Mouse (Mus musculus): ENCODE data around the gene Slc35e3. TPM values are rescaled to one million over a fixed set of nuclear protein-coding genes. Genes with fewer than 3 reads are reported as not detected.
"Not testable (repeated sequence)": the region's sequence is repeated elsewhere in the genome, so short reads cannot be mapped to it uniquely, and the experiment has no call there.

Gene Slc35e3
- polyA plus RNA-seq, 1 experiment from 2014 or later, result 19.4 TPM

DNA sequence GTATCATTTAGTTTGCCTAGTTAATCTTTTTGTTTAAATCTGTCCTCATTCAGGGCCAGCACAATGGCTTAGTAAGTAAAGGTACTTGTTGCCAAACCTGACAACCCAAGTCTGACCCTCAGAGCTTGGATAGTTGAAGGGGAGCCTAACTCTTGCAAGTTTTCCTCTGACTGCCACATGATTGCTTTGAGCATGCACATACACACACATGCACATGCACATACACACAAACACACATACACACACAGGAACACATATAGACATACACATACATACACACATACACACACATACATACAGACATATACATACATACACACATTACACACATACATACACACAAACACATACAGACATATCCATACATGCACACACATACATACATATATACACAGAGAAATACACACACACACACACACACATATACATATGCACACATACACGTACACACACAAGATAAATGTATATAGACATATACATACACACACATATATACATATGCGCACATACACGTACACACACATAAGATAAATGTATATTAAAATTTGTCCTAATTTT is 21.3 kb downstream of the Slc35e3 start:
- H3K27me3 ChIP-seq (ENCODE audit: control insufficient read depth, insufficient read depth, low read length), result no peaks in the 10 kb centered on the region
- H3K4me3 ChIP-seq (ENCODE audit: low read depth, low read length), result no peak overlapping the region
- ATAC-seq (ENCODE audit: low FRiP score, low TSS enrichment) (no peak), DNase-seq (ENCODE audit: low spot score) (no peak)
- no peaks in the 10 kb centered on the region for H3K4me1 ChIP-seq (replicated peaks; ENCODE audit: control insufficient read depth, insufficient read depth)
- no peak for TF ChIP-seq EP300 (optimal IDR thresholded peaks at IDR 0.05)
- TF ChIP-seq CTCF (IDR thresholded peaks at IDR 0.05; ENCODE audit: low read depth), result no peak
- 84% methylated on average over 3 of the region's 3 CpGs for WGBS
- no peak overlapping the region for H3K27ac ChIP-seq (replicated peaks)
- H3K36me3 ChIP-seq (ENCODE audit: control insufficient read depth, insufficient read depth, low read length), result no peaks in the 10 kb centered on the region
- no peaks in the 10 kb centered on the region for H3K9me3 ChIP-seq (ENCODE audit: control insufficient read depth, low read length)
- H3K4me2 ChIP-seq (replicated peaks; ENCODE audit: low read depth), result no peak overlapping the region
- H3K9ac ChIP-seq (ENCODE audit: low read length), result no peak overlapping the region

DNA sequence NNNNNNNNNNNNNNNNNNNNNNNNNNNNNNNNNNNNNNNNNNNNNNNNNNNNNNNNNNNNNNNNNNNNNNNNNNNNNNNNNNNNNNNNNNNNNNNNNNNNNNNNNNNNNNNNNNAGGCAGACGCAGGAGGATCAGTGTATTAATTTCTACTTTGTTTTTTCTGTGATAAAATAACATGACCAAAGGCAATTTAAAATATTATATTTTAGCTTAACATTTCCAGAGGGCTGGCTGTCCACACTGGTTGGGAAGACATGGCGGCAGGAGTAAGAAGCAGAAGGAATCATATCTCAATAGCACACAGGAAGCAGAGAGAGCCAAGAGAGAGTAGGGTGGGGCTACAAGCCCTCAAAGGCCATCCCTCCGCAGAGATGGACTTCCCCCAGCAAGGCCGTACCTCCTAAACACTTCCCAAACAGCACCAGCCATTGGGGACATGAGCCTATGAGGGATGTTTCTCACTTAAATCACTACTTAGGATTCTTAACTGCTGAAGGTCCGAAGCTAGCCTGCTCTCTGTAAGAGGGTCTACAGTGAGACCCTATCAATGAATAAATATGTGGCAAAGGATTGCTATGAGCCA is 21.9 kb downstream of the Slc35e3 start:
- H3K27me3 ChIP-seq (ENCODE audit: control insufficient read depth, insufficient read depth, low read length), result no peaks in the 10 kb centered on the region
- no peak overlapping the region for H3K4me2 ChIP-seq (replicated peaks; ENCODE audit: low read depth)
- no peak for TF ChIP-seq CTCF (IDR thresholded peaks at IDR 0.05; ENCODE audit: low read depth)
- no peak for TF ChIP-seq EP300 (optimal IDR thresholded peaks at IDR 0.05)
- no peak overlapping the region for H3K4me3 ChIP-seq (ENCODE audit: low read depth, low read length)
- ATAC-seq (ENCODE audit: low FRiP score, low TSS enrichment) (no peak), DNase-seq (ENCODE audit: low spot score) (no peak)
- no peaks in the 10 kb centered on the region for H3K4me1 ChIP-seq (replicated peaks; ENCODE audit: control insufficient read depth, insufficient read depth)
- no peaks in the 10 kb centered on the region for H3K9me3 ChIP-seq (ENCODE audit: control insufficient read depth, low read length)
- 72% methylated on average over 5 of the region's 5 CpGs for WGBS
- no peaks in the 10 kb centered on the region for H3K36me3 ChIP-seq (ENCODE audit: control insufficient read depth, insufficient read depth, low read length)
- no peak overlapping the region for H3K27ac ChIP-seq (replicated peaks)
- no peak overlapping the region for H3K9ac ChIP-seq (ENCODE audit: low read length)

DNA sequence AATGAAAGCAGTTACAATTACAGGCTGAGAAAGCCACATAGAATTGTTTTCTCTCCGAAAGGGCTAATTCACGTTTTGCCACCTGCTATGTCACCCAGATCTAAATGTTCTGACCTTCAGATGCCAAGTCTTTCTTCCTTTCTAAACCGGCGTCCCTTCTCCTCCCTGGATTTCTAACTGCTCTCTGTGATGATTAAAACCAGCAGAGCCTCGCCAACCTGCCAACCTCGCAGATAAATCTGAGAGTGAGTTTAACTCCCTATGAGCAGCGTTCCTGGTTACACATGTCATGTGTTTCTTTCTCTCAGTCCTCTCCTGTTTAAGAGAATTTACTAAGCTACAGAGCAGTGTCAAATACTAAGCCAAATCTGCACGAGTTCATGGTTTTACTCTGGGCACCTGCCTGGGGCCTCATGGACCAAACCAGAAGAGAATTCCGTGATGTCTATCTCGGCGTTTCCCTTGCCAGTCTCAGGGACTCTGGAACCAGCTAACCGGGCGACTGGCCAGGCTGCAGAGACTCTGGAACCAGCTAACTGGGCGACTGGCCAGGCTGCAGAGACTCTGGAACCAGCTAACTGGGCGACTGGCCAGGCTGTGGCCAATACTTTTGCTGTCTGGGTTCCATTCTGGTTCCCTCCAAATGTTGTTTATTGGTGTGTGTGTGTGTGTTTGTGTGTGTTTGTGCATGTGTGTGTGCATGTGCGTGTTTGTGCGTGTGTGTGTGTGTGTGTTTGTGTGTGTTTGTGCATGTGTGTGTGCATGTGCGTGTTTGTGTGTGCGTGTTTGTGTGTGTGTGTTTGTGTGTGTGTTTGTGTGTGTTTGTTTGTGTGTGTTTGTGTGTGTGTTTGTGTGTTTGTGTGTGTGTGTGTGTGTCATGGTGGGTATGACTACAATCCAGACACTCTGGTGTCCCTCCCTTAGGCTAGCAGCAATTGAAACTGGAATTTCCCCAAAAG is 27.7 kb downstream of the Slc35e3 start:
- ATAC-seq (ENCODE audit: low FRiP score, low TSS enrichment), result no peak
- no peak overlapping the region for H3K9ac ChIP-seq (ENCODE audit: low read length)
- H3K4me3 ChIP-seq (ENCODE audit: low read depth, low read length), result no peak overlapping the region
- H3K36me3 ChIP-seq (ENCODE audit: control insufficient read depth, insufficient read depth, low read length), result no peaks in the 10 kb centered on the region
- DNase-seq (ENCODE audit: low spot score), result no peak
- H3K4me1 ChIP-seq (replicated peaks; ENCODE audit: control insufficient read depth, insufficient read depth), result no peaks in the 10 kb centered on the region
- 50% methylated on average over 19 of the region's 19 CpGs for WGBS
- no peaks in the 10 kb centered on the region for H3K27me3 ChIP-seq (ENCODE audit: control insufficient read depth, insufficient read depth, low read length)
- TF ChIP-seq EP300 (optimal IDR thresholded peaks at IDR 0.05) (no peak), CTCF (IDR thresholded peaks at IDR 0.05; ENCODE audit: low read depth) (no peak)
- H3K27ac ChIP-seq (replicated peaks), result 0 out of 2 replicates have a peak overlapping the region, but pooled peaks have one; percentile 8
- no peaks in the 10 kb centered on the region for H3K9me3 ChIP-seq (ENCODE audit: control insufficient read depth, low read length)
- no peak overlapping the region for H3K4me2 ChIP-seq (replicated peaks; ENCODE audit: low read depth)

DNA sequence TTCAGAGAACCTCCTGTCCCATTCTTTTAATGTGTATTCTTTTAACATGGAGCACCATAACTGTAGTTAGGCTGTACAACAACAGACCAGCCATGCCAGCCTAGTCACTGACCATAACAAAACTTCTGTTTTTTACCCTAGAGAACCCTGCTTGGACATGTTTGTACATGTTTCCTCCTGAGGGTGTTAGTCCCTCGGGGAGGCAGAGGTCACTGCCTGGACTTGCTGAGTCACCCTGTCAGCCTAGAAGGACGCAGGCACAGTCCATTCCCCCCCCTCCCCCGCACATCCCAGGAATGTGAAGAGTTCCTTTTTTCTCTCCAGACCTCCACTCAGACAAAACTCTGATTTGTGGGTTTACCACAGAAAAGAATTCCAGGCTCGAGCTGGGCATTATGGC is 28.6 kb downstream of the Slc35e3 start:
- DNase-seq (ENCODE audit: low spot score) (peak; percentile 63), ATAC-seq (ENCODE audit: low FRiP score, low TSS enrichment) (peak; percentile 79; the same call in 1 of the 2 replicates)
- no peaks in the 10 kb centered on the region for H3K27me3 ChIP-seq (ENCODE audit: control insufficient read depth, insufficient read depth, low read length)
- no peak for TF ChIP-seq CTCF (IDR thresholded peaks at IDR 0.05; ENCODE audit: low read depth)
- no peak for TF ChIP-seq EP300 (optimal IDR thresholded peaks at IDR 0.05)
- no peak overlapping the region for H3K4me2 ChIP-seq (replicated peaks; ENCODE audit: low read depth)
- H3K36me3 ChIP-seq (ENCODE audit: control insufficient read depth, insufficient read depth, low read length), result no peaks in the 10 kb centered on the region
- no peaks in the 10 kb centered on the region for H3K9me3 ChIP-seq (ENCODE audit: control insufficient read depth, low read length)
- H3K27ac ChIP-seq (replicated peaks), result no peak overlapping the region
- 5% methylated on average over 4 of the region's 4 CpGs for WGBS
- H3K4me3 ChIP-seq (ENCODE audit: low read depth, low read length), result no peak overlapping the region
- no peak overlapping the region for H3K9ac ChIP-seq (ENCODE audit: low read length)
- no peaks in the 10 kb centered on the region for H3K4me1 ChIP-seq (replicated peaks; ENCODE audit: control insufficient read depth, insufficient read depth)

DNA sequence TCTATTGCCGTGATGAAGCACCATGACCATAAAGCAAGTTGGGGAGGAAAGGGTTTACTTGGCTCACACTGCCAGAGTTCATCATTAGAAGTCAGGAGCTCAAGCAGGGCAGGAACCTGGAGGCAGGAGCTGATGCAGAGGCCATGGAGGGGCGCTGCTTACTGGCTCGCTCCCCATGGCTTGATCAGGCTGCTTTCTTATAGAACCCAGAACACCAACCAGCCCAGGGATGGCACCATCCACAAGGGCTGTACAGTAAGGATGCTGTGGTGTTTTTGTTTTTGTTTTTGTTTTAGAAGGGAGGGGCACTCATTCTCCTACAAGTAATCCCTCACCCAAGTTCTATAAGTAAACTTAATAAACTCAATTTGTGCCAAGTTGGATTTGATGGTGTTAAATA is 29.5 kb downstream of the Slc35e3 start:
- TF ChIP-seq CTCF (IDR thresholded peaks at IDR 0.05; ENCODE audit: low read depth) (no peak), EP300 (optimal IDR thresholded peaks at IDR 0.05) (no peak)
- H3K9me3 ChIP-seq (ENCODE audit: control insufficient read depth, low read length), result no peaks in the 10 kb centered on the region
- DNase-seq (ENCODE audit: low spot score), result no peak
- H3K4me1 ChIP-seq (replicated peaks; ENCODE audit: control insufficient read depth, insufficient read depth), result no peaks in the 10 kb centered on the region
- no peak overlapping the region for H3K9ac ChIP-seq (ENCODE audit: low read length)
- no peak for ATAC-seq (ENCODE audit: low FRiP score, low TSS enrichment)
- no peak overlapping the region for H3K27ac ChIP-seq (replicated peaks)
- no peak overlapping the region for H3K4me2 ChIP-seq (replicated peaks; ENCODE audit: low read depth)
- WGBS, result 89% methylated on average over 3 of the region's 3 CpGs
- no peaks in the 10 kb centered on the region for H3K27me3 ChIP-seq (ENCODE audit: control insufficient read depth, insufficient read depth, low read length)
- H3K36me3 ChIP-seq (ENCODE audit: control insufficient read depth, insufficient read depth, low read length), result no peaks in the 10 kb centered on the region
- no peak overlapping the region for H3K4me3 ChIP-seq (ENCODE audit: low read depth, low read length)

DNA sequence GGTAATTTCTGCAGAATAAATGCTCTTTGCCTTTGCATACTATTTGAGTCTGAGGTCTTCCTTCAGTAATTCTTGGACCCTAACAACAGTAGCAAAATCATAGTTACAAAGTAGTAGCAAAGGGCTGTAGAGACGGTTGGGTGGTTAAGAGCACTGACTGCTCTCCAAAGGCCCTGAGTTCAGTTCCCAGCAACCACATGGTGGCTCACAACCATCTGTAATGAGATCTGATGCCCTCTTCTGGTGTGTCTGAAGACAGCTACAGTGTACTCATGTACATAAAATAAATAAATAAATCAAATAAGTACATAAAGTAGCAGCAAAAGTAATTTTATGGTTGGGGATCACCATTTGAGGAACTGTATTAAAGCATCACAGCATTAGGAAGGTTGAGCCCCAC is 30.5 kb downstream of the Slc35e3 start:
- not testable (repeated sequence) for H3K4me2 ChIP-seq (replicated peaks; ENCODE audit: low read depth); H3K9me3 ChIP-seq (ENCODE audit: control insufficient read depth, low read length); H3K27me3 ChIP-seq (ENCODE audit: control insufficient read depth, insufficient read depth, low read length); H3K9ac ChIP-seq (ENCODE audit: low read length); DNase-seq (ENCODE audit: low spot score); H3K4me1 ChIP-seq (replicated peaks; ENCODE audit: control insufficient read depth, insufficient read depth); H3K27ac ChIP-seq (replicated peaks); ATAC-seq (ENCODE audit: low FRiP score, low TSS enrichment); H3K4me3 ChIP-seq (ENCODE audit: low read depth, low read length); H3K36me3 ChIP-seq (ENCODE audit: control insufficient read depth, insufficient read depth, low read length)
- WGBS, result 96% methylated on average over 1 of the region's 1 CpGs

Data from stomach, postnatal 0 days (tissue).